Mouse (Mus musculus) thymus, postnatal 36 days (tissue): ENCODE results near the gene Eif3b.
"Not testable (repeated sequence)": the region's sequence is repeated elsewhere in the genome, so short reads cannot be mapped to it uniquely, and the experiment has no call there.

ENCODE experiments used
- DNase-seq, 2 experiments: peaks; one replicate each; pipeline ENCODE4 v3.0.0; 2022; ENCODE audit warnings: mixed read lengths in 2 of 2

The Eif3b gene

DNA sequence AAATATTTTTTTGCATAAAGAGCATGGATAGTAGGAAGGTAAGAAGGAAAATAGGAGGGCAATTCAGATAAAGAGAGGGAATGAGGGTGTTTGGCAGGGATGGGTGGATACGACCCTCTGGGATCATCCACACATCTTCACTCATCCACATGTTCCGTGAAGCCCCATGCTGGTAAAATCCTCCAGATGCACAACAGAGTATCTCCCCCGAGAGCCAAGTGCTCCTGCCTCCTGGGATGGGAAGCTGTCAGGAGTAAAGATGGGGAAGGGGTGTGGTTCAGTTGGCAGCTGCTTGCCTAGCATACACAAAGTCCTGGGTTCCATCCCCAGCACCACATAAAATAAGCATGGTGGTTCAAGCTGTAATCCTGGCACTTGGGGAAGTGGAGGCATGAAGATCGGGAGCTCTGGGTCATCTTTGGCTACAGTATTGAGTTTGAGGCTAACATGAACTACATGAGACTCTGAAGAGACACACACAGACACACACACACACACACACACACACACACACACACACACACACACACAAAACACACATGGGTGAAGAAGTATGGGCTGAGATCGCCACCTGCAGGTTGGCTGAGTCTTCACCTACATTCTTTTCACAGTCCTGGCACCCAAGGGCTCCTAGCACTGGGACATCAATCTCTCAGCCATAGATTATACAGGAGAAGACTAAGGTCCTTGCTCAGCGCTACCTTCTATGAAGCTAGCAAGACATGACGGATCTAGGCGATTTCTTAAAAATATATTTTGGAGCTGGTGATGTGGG is 22.8 kb upstream of the Eif3b start:
- DNase-seq, result peak in 1 of 2 experiments; percentile 27

DNA sequence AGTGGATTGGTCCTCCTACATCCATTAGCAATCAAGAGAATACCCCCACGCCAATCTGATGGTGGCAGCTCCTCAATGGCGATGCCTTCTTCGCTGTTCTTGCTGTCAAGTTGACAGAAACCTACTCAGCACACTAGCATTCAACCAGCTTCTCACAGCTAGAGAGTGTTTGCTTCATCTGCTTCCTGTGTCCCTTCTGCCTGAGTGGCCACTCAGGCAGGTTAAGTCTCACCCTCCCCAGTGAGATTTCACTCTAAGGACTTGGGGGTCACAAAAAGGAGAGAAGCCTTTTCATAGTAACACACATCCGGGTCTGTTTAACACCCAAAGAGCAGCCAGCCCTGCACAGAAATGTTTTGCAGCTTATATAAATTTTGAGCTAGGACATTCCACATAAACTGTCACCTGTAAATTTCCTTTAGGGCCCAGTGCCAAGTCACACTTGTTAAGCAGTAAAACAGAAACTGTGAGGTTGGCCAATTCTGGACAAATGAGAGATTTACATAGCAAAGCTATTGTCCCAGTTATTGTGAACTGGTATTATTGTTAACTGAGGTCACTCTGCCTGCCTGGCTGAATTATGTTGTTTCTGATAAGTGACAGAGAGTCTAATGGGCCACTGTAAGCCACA is 16.4 kb upstream of the Eif3b start:
- no peak for DNase-seq

DNA sequence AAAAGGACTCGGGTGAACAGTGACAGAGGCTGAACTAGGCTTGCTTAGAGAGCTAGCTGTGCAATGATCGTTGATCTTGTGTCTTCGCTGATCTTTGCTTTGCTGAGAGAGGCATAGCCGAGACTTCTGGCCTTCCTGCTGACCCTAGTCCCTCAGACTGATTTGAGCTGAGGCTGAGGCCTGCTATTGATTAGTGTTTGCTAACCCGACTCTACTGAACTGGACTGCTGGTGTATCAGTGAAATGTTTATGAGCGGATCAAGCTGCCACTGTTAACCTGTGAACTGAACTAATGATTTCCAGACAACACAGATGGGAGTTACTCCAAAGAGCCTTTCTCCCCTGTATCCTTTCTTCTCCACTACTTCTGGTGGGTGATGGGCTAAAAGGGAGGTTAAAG is 14.0 kb upstream of the Eif3b start:
- no peak for DNase-seq

DNA sequence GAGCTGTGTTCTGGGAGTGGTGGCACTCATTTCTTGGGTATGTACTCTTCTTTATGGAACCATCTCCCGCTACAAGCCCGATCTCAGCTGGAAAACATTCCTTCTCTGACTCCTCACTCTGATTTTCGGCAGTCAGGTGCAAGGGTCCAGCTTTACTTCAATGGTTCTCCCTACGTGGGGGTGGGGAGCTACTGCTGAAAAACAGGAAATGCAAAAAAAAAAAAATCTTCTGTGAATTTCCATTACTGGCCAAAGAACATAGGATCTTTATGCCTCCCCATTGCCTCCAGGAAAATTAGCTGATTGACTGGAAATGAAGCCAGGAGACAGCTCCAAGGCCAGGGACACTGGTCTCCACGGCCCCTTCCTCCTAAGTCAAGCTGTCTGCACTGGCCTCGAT is 12.5 kb upstream of the Eif3b start:
- no peak for DNase-seq

DNA sequence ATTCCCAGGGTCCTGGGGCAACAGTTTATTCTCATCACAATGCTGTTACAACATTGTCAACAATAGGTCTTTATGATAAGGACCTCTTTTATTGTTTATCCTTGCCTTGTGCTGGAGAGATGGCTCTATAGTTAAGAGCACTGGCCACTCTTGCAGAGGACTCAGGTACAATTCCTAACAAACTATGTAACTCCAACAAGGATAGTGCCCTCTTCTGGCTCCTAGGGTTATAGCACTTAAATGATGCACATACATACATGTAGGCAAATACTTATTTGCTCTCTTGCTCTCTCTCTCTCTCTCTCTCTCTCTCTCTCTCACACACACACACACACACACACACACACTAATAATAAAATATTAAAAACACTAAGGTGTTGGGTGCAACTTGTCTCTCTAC is 10.3 kb upstream of the Eif3b start:
- DNase-seq, result no peak

DNA sequence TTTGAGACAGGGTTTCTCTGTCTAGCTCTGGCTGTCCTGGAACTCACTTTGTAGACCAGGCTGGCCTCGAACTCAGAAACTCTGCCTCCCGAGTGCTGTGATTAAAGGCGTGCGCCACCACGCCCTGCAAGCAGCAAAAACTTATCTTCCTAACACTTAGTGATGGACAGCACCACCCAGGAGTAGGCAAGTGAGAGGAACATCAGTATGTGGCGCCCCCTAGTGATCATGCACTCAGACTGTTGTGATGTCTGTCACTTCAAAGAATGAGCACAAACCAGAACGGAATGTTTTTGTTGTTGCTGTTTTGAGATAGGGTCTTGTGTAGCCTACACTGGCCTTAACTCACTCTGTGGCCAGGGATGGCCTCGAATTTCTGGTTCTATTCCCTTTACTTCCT is 7.8 kb upstream of the Eif3b start:
- DNase-seq, result peak; percentile 58 to 70

DNA sequence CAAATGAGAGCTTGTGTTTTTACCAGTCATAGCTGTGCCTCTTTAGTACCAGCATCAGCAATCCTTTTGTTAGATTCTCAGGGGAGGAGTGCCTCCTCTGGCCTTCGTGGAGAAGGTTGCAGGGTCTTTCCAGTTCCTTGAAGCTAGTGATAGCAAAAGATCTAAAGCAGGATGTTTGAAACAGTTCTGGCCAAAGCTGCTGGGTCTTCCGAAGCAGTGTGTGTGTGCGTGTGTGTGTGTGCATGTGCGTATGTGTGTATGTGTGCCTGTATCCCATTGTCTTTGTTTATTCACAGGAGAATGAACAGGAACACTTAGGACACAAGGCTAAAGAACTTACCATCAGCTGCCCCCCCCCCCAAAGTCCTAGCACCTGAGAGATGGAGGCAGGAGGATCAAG is 4.5 kb upstream of the Eif3b start:
- no peak for DNase-seq

DNA sequence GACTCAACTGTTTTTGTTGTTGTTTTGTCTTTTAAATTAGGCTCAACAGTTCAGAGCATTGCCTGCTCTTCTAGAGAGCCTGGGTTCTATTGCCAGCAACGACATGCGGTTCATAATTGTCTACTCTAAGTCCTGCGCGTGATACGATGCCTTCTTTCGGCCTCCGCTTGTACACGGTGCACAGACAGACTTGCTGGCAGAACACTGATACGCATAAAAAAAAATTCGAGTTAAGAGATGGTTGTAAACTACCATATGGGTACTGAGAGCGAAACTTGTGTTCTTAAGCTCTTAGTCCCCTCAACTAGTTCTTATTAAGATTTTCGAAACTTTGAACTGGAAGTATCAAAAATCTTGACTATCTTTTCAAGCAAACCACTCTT is 1.0 kb upstream of the Eif3b start:
- DNase-seq, result no peak

DNA sequence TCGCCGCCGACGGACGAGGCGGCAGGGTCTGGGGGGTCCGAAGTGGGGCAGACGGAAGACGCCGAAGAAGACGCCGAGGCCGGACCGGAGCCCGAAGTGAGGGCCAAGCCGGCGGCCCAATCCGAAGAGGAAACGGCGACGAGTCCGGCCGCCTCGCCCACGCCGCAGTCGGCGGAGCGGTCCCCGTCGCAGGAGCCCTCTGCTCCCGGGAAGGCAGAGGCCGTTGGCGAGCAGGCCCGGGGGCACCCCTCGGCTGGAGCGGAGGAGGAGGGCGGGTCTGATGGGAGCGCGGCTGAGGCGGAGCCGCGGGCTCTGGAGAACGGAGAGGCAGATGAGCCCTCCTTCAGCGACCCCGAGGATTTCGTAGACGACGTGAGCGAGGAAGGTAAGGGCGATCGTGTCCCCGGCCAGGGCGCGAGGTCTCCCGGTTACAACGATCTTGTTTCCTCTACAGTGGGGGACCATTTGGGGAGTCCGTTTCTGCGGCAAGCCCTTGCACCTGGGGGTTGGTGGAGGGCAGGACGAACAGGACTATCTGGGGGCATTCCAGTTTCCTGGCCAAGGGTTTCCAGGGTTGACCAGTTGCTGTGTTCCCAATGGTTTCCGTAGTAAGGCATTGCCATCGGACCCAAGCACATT is 433 bp downstream of the Eif3b start:
- DNase-seq, result peak in 1 of 2 experiments; percentile 57

DNA sequence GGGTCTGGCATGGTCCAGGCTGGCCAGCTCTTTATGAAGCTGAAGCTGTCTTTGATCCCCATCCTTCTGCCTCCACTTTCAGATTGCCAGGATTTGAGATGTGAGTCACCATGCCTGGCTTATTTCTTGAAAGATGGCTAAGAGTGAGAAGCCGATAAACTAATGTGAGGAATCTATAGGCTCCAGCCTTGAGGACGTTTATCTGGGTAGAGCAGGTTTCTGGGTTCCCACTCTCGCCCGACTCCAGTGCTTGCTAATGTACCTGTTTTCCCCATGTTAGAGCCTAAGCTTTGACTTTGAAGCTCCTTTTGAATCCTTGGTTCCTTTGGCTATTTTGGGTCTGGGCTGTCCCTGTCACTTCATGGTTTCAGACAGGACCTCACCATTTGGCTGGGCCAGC is 1.5 kb downstream of the Eif3b start:
- DNase-seq, result no peak

DNA sequence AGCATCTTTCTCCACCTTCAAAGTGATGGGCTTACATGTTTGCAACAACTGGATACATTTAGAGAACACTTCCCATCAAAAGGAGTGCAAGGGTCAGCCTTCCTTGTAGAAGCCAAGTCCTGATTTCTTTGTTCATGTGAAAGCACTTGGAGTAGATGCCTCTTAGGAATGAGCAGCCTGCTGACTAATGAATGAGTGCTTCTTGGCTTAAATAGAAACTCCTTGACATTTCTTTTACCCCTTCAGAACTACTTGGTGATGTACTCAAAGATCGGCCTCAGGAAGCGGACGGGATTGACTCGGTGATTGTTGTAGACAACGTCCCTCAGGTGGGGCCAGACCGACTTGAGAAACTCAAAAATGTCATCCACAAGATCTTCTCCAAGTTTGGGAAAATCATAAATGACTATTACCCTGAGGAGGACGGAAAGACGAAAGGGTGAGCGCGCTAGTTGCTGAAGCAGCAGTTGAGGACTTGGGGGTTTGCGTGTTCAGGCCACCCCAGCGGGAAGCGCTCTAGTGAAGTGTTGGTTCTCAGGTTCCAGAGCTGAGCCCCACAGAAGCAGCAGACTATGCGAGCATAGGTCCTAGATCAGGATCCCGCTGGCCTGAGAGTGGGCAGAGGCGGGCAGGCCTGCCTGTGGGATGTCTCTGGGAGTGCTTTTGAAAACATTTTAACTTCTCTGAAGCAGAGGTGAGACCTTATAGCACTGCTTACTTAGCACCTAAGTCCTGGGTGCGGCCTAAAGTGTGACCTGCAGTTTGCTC is 6.1 kb downstream of the Eif3b start:
- DNase-seq, result no peak

DNA sequence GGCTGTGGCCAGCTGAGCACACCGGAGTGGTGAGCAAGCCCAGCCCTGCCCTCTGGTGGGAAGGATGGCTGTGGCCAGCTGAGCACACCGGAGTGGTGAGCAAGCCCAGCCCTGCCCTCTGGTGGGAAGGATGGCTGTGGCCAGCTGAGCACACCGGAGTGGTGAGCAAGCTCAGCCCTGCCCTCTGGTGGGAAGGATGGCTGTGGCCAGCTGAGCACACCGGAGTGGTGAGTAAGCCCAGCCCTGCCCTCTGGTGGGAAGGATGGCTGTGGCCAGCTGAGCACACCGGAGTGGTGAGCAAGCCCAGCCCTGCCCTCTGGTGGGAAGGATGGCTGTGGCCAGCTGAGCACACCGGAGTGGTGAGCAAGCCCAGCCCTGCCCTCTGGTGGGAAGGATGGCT is 20.0 kb downstream of the Eif3b start:
- not testable (repeated sequence) for DNase-seq

DNA sequence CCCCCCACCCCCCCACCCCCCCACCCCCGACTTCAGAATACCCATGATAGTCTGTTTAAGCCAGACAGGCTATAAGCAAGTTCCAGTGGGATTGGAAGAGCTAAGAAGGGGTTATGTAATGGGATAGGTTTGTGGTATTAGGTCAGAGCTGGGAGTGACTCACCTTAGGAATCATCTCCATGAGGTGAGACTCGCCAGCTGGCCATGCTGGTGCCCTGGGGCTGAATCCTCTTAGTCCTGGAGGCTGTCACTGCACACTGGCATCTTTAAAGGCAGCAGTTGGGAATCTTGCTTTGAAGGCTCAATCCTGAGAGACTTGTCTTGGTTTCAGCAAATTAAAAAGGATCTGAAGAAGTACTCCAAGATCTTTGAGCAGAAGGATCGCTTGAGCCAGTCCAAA is 22.3 kb downstream of the Eif3b start:
- no peak for DNase-seq

DNA sequence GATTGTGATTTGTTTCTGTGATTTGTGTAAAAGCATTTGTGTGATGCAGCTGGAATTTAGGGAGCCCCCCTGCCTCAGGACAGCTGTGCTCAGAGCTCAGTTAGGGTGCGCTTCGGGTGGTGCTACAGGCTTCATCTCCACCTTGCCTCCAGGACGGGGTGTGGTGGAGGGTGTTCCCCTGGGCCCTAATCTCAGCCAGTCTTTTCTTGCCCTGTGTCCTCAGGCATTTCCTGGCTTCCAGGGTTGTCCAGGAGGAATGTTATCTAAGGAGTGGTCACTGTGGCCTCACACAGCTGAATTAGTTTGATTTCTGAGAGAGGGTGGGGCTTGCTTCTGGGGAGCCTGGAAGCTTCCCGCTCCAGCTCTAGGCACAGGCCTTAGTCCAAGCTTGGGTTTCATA is 24.9 kb downstream of the Eif3b start:
- no peak for DNase-seq

DNA sequence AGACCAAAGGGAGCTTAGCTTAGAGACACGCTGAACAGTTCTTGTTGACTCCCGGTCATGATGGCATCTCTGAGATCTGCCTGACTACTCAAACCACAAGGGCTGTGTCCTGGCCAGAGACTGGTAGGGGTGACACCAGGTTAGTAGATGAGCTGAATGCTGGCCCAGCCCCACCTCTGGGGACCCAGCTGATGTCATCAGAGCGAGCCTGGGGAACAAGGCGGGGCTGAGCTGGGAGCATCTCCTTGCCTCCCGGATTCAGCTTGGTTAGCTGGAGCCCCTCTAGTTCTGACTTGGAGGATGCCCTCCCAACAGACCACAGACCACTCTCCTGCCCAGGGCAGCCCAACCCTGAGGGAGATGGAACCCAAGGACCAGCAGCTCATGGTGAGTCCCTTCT is 26.2 kb downstream of the Eif3b start, which contains the start of gene Gm4869:
Gene Gm4869 (plus strand): TSS at position 301 of the 400 bp plus-strand sequence.
- DNase-seq, result no peak

DNA sequence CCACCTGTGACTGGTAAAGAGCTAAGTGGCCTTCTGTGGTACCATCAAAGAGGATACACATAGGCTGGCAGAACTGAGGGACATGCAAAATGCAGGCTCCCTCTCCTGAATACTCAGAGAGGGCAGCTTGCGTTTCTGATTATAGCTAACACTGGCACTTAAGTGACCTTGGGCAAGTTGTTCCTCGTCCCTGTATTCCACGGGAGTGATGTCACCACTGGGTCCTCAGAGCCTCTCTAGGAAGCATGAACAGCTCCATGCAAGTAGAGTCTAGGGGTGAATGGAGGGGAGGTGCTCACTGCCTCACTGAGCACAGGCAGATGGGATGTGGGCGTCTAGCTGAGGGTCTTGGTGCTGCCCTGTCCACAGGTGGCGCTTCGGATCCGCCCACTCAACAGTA is 26.9 kb downstream of the Eif3b start:
- no peak for DNase-seq

DNA sequence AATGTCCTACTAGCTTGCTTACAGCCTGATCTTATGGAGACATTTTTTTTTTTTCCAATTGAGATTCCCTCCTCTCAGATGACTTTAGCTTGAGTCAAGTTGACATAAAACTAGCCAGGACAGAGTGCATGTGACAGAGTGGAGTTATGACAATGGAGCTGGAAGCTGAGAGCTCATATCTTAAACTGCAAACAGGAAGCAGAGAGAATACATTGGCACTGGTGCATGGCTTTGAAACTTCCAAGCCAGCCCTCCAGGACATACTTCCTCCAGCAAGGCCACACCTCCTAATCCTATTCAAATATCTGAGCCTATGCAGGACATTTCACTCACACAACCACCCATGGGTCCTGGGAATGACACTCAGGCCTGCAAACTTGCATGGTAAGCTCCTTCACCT is 35.4 kb downstream of the Eif3b start:
- no peak for DNase-seq

DNA sequence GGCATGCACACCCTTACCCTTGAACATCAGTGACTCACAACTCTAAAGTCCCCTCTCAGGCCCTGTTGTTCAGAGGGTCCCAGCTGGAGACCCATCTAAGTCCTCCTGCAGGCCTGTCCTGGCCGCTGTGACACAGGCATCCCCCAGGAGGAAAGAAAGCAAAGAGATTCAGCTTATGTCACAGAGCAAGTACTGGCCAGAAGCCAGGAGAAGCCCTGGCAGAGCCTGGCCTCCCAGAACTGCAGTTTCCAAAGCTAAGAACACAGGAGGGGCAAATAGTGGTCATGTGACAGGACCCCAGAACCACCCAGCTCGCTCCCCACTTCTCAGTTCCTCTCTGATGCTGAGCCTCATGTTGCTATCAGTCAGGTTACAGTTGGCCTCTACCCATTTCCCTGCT is 36.3 kb downstream of the Eif3b start:
- DNase-seq, result no peak

DNA sequence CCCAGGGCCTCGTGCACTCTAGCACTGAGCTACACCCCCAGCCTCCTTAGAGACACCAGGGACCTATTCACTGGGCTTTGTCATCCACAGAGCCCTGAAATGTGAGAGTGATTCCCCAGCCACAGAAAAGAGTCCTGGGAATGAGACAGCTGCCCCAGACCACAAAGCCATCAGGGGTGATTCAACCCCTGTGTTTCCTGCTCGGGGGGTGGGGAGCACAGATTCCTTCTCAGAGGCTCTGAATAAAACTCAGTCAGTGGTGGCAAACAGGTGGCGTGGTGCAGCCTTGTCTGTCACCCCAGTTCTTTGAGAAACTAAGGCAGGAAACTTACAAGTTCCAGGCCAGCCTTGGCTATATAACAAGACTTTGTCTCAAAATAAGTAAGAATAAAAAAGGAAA is 42.3 kb downstream of the Eif3b start:
- no peak for DNase-seq

DNA sequence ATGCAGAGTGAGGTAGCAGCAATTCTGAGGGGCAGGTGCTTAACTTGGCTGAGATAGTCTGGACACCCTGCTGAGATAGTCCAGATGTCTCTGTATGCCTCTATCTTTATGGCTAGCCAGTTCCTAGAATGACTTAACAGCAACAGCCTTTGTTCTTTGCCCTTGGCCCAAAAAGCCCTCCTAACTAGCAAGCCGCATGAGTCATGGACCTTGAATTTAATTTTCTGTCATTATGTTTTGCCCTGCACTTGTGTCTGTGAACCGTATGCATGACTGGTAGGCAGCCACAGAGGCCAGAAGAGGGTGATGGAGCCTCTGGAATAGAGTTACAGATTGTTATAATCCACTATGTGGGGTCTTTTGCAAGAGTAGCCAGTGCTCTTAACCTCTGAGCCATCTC is 44.0 kb downstream of the Eif3b start:
- DNase-seq, result not testable (repeated sequence)

DNA sequence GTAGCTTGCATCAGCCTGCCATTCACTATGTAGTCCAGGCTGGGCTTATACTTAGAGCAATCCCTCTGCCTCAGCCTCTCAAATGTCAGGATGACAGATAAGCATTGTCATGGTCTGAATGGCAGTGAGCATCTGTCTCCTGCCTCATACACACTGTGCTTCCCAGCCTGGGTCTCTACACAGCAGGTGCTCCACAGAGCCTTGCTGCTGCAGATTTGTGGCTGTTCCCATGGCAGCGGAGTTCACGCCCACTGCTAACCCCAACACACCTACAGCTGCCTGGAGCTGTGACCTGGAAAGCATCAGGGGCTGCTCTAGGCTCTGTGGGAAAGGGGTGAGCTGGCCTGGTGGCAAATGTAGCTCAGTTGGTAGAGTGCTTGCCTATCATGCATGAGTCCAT is 45.8 kb downstream of the Eif3b start:
- DNase-seq, result peak in 1 of 2 experiments; percentile 16

DNA sequence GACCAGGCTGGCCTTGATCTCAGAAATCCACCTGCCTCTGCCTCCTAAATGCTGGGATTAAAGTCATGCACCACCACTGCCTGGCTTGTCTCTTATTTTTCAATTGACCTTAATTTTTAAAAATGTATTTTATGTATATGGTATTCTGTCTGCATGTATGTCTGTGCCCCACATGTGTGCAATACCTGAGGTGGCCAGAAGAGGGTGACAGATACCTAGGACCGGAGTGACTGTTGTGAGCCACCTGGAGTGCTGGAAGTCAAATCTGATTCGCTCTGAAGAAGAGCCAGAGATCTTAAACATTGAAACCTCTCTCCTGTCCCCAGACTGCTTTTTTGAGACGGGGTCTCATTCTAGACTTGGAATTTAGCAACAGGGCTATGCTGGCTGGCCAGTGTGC is 53.2 kb downstream of the Eif3b start:
- DNase-seq, result peak; percentile 25 to 32

DNA sequence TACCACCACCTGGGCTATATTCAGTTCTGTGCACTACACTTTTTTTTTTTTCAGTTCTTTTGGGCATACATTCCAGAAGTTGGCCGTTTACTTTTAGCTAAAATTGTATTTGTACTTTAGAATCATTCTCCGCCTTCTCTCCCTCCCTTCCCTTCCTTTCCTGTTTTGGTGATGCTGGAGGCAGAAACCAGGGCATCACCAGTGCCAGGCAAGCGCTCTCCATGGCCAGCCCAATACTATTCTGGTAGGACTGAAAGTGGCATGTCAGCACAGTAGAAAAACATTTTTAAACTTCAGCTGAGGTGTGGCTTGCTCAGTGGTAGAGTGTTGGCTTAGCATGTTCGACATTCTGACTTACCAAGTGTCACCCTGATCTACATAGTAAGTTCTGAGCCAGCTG is 62.3 kb downstream of the Eif3b start:
- DNase-seq, result no peak
